Mouse (Mus musculus) kidney, adult 2 months (tissue): ENCODE measurements at regions not wholly inside any gene's neighbourhood (a gene's known extent, or its start where the extent isn't known, plus 50 kb on each side); places are given as distances from the start of the nearest gene placed in this dataset.

Experiments used
- DNase-seq: peaks from one replicate; pipeline ENCODE4 v3.0.0; 2021
- H3K27ac ChIP-seq: fragments of 200-500 bp; 2 replicates; pipeline ENCODE4 v1.5.1; 2012; ENCODE audit warnings: low read depth, low read length, control low read depth, inconsistent platforms; ENCODE audit not compliant: insufficient read depth
- H3K27me3 ChIP-seq: fragments of 200-500 bp; replicated peaks from 2 replicates; pipeline ENCODE4 v1.6.1; 2012; ENCODE audit warnings: mild to moderate bottlenecking, moderate library complexity, low read length, inconsistent platforms; ENCODE audit not compliant: control insufficient read depth, insufficient read depth
- H3K36me3 ChIP-seq: fragments of 200-500 bp; 2 replicates; pipeline ENCODE4 v1.6.1; 2012; ENCODE audit warnings: mild to moderate bottlenecking, moderate library complexity, low read length, inconsistent platforms; ENCODE audit not compliant: control insufficient read depth, insufficient read depth
- H3K4me1 ChIP-seq: fragments of 200-500 bp; 2 replicates; pipeline ENCODE4 v1.6.1; 2011; ENCODE audit warnings: low read length; ENCODE audit not compliant: control insufficient read depth, insufficient read depth
- H3K4me3 ChIP-seq: fragments of 200-500 bp; 2 replicates; pipeline ENCODE4 v1.5.1; 2011; ENCODE audit warnings: mild to moderate bottlenecking, low read depth, low read length, control low read depth; ENCODE audit not compliant: insufficient read depth
- CTCF ChIP-seq: fragments of 200-500 bp; conservative IDR thresholded peaks from 2 replicates; pipeline ENCODE4 v1.5.1; 2011; ENCODE audit warnings: low read depth, mild to moderate bottlenecking, control low read depth, low read length, moderate library complexity, mixed read lengths; ENCODE audit not compliant: insufficient read depth, insufficient read length
- POLR2A ChIP-seq: fragments of 200-500 bp; IDR thresholded peaks from one replicate; pipeline ENCODE4 v1.6.1; 2011; ENCODE audit warnings: low read depth, low read length, control low read depth
- WGBS: fragments of 180-500 bp; shearing (Covaris S2); methylation state at CpG from one replicate; pipeline ENCODE4 v1.1.7; 2018; 5-methylcytosine and 5-hydroxymethylcytosine counted together

GRCm38 (mm10) chr6:117422846-117423573, 254.7 kb downstream of the Cxcl12 start:
- DNase-seq: no peak
- Histone ChIP-seq H3K27ac (no peak overlapping the region), H3K27me3 (no peaks in the 10 kb centered on the region; the same call in 1 of the 2 replicates), H3K36me3 (no peaks in the 10 kb centered on the region), H3K4me3 (no peak overlapping the region), H3K4me1 (no peaks in the 10 kb centered on the region)
- 73% methylated on average over 10 of the region's 10 CpGs for WGBS
- no peak for TF ChIP-seq CTCF
- no peak for TF ChIP-seq POLR2A

GRCm38 (mm10) chr6:117426363-117426762, 258.0 kb downstream of the Cxcl12 start:
- no peak for TF ChIP-seq CTCF
- no peak for TF ChIP-seq POLR2A
- DNase-seq: no peak
- H3K4me1 ChIP-seq: no peaks in the 10 kb centered on the region
- no peak overlapping the region for H3K4me3 ChIP-seq
- no peak overlapping the region for H3K27ac ChIP-seq
- no peaks in the 10 kb centered on the region for H3K36me3 ChIP-seq
- WGBS: 93% methylated on average over 5 of the region's 5 CpGs
- H3K27me3 ChIP-seq: no peaks in the 10 kb centered on the region

- Histone ChIP-seq H3K4me1 (no peaks in the 10 kb centered on the region), H3K4me3 (no peak overlapping the region), H3K27ac (no peak overlapping the region), H3K27me3 (no peaks in the 10 kb centered on the region), H3K36me3 (no peaks in the 10 kb centered on the region)
- no peak for DNase-seq
- TF ChIP-seq POLR2A (no peak), CTCF (no peak)
- 30% methylated on average over 12 of the region's 12 CpGs for WGBS
Observed at GRCm38 (mm10) chr6:117427351-117428142, 259.2 kb downstream of the Cxcl12 start.

GRCm38 (mm10) chr6:117428441-117428840, 260.1 kb downstream of the Cxcl12 start:
- no peak for DNase-seq
- TF ChIP-seq CTCF (no peak), POLR2A (no peak)
- H3K4me1 ChIP-seq: no peaks in the 10 kb centered on the region
- H3K4me3 ChIP-seq: no peak overlapping the region
- no peak overlapping the region for H3K27ac ChIP-seq
- no peaks in the 10 kb centered on the region for H3K36me3 ChIP-seq
- 90% methylated on average over 11 of the region's 11 CpGs for WGBS
- no peaks in the 10 kb centered on the region for H3K27me3 ChIP-seq

- H3K27me3 ChIP-seq: no peaks in the 10 kb centered on the region
- no peaks in the 10 kb centered on the region for H3K4me1 ChIP-seq
- no peak overlapping the region for H3K27ac ChIP-seq
- no peaks in the 10 kb centered on the region for H3K36me3 ChIP-seq
- WGBS: 68% methylated on average over 15 of the region's 15 CpGs
- peak; percentile 42 for DNase-seq
- H3K4me3 ChIP-seq: no peak overlapping the region
- no peak for TF ChIP-seq POLR2A
- 0 out of 2 replicates have a peak, but pooled peaks have one; percentile 12 for TF ChIP-seq CTCF
Observed at GRCm38 (mm10) chr6:117430876-117431781, 262.8 kb downstream of the Cxcl12 start.

- Histone ChIP-seq H3K27ac (no peak overlapping the region), H3K4me3 (no peak overlapping the region), H3K36me3 (no peaks in the 10 kb centered on the region), H3K27me3 (no peaks in the 10 kb centered on the region), H3K4me1 (no peaks in the 10 kb centered on the region)
- DNase-seq: no peak
- 85% methylated on average over 3 of the region's 3 CpGs for WGBS
- no peak for TF ChIP-seq CTCF
Observed at GRCm38 (mm10) chr6:117436851-117437250, 268.5 kb downstream of the Cxcl12 start.
